Mouse (Mus musculus) liver, embryonic 12.5 days (tissue): Measurements from ENCODE around the gene Med12. TPM values are rescaled to one million over a fixed set of nuclear protein-coding genes. Genes with fewer than 3 reads are reported as not detected.

Experiments used
- ATAC-seq: fragments of 200-750 bp; cut with Nextera tagmentation; 2 replicates; pipeline ENCODE4 v1.8.0; 2017; ENCODE audit warnings: moderate number of reproducible peaks, mild to moderate bottlenecking, moderate library complexity
- H3K27ac ChIP-seq: fragments of 300-500 bp; sonication (generic); 2 replicates; pipeline ENCODE4 v1.5.1; 2016; ENCODE audit warnings: mild to moderate bottlenecking
- H3K27me3 ChIP-seq: fragments of 300-500 bp; sonication (generic); replicated peaks from 2 replicates; pipeline ENCODE4 v1.6.1; 2016; ENCODE audit warnings: mild to moderate bottlenecking, moderate library complexity
- H3K36me3 ChIP-seq: fragments of 300-500 bp; sonication (generic); 2 replicates; pipeline ENCODE4 v1.6.1; 2016; ENCODE audit warnings: mild to moderate bottlenecking, moderate library complexity
- H3K4me1 ChIP-seq: fragments of 300-500 bp; sonication (generic); 2 replicates; pipeline ENCODE4 v1.6.1; 2016
- H3K4me2 ChIP-seq: fragments of 300-500 bp; sonication (generic); 2 replicates; pipeline ENCODE4 v1.6.1; 2016; ENCODE audit warnings: mild to moderate bottlenecking, moderate library complexity
- H3K4me3 ChIP-seq: fragments of 300-500 bp; sonication (generic); 2 replicates; pipeline ENCODE4 v1.5.1; 2016; ENCODE audit warnings: mild to moderate bottlenecking, moderate library complexity
- H3K9ac ChIP-seq: fragments of 300-500 bp; sonication (generic); 2 replicates; pipeline ENCODE4 v1.6.1; 2016; ENCODE audit warnings: mild to moderate bottlenecking, moderate library complexity
- H3K9me3 ChIP-seq: fragments of 300-500 bp; sonication (generic); replicated peaks from 2 replicates; pipeline ENCODE4 v1.6.1; 2016; ENCODE audit warnings: mild to moderate bottlenecking, moderate library complexity
- WGBS: fragments of 180-500 bp; shearing (Covaris S2); methylation state at CpG from one replicate; pipeline ENCODE4 v1.1.7; 2016; ENCODE audit not compliant: insufficient replicate concordance; 5-methylcytosine and 5-hydroxymethylcytosine counted together
- polyA plus RNA-seq: library from polyadenylated mRNA; unstranded; fragments of >200 nt; fragmentation: Nextera tagmentation; extraction: Ambion mirVana; gene quantifications from 2 replicates; pipeline ENCODE4 v1.2.1, GENCODE M21; 2016

Med12 gene
- polyA plus RNA-seq, 1 experiment from 2014 or later = 28.5 TPM

GRCm38 (mm10) chrX:101301654-101302053 is 27.8 kb downstream of the Med12 start:
- H3K27me3 ChIP-seq = peaks cover 80% of the 10 kb centered on the region
- ATAC-seq = no peak

GRCm38 (mm10) chrX:101304646-101305045 is 30.8 kb downstream of the Med12 start:
- no peak overlapping the region for H3K4me2 ChIP-seq
- H3K27me3 ChIP-seq = peaks cover 87% of the 10 kb centered on the region
- no peak for ATAC-seq
- no peak overlapping the region for H3K9ac ChIP-seq
- no peak overlapping the region for H3K27ac ChIP-seq
- H3K4me1 ChIP-seq = no peaks in the 10 kb centered on the region
- H3K9me3 ChIP-seq = no peaks in the 10 kb centered on the region
- WGBS = 44% methylated on average over 2 of the region's 2 CpGs
- no peaks in the 10 kb centered on the region for H3K36me3 ChIP-seq
- H3K4me3 ChIP-seq = no peak overlapping the region

More at GRCm38 (mm10) chrX:101301654-101302053, 27.8 kb downstream of the Med12 start:
- Histone ChIP-seq H3K4me3 (no peak overlapping the region), H3K9ac (no peak overlapping the region), H3K4me2 (no peak overlapping the region), H3K27ac (no peak overlapping the region), H3K36me3 (peaks cover 13% of the 10 kb centered on the region), H3K9me3 (no peaks in the 10 kb centered on the region), H3K4me1 (peaks cover 9% of the 10 kb centered on the region; the same call in 1 of the 2 replicates)
- 65% methylated on average over 9 of the region's 9 CpGs for WGBS

GRCm38 (mm10) chrX:101309299-101309698 is 35.5 kb downstream of the Med12 start:
- H3K4me1 ChIP-seq = no peaks in the 10 kb centered on the region
- peaks cover 72% of the 10 kb centered on the region for H3K27me3 ChIP-seq
- no peak overlapping the region for H3K27ac ChIP-seq
- no peak overlapping the region for H3K4me3 ChIP-seq
- H3K9me3 ChIP-seq = no peaks in the 10 kb centered on the region
- no peak for ATAC-seq
- WGBS = 78% methylated on average over 5 of the region's 5 CpGs
- no peak overlapping the region for H3K4me2 ChIP-seq
- H3K9ac ChIP-seq = no peak overlapping the region
- H3K36me3 ChIP-seq = no peaks in the 10 kb centered on the region

- no peaks in the 10 kb centered on the region for H3K36me3 ChIP-seq
- no peak overlapping the region for H3K9ac ChIP-seq
- peaks cover 5% of the 10 kb centered on the region; the same call in 1 of the 2 replicates for H3K4me1 ChIP-seq
- H3K9me3 ChIP-seq = no peaks in the 10 kb centered on the region
- H3K4me3 ChIP-seq = no peak overlapping the region
- no peak overlapping the region for H3K27ac ChIP-seq
- no peak for ATAC-seq
- 29% methylated on average over 6 of the region's 6 CpGs for WGBS
- no peak overlapping the region for H3K4me2 ChIP-seq
- peaks cover 60% of the 10 kb centered on the region for H3K27me3 ChIP-seq
These were observed 40.0 kb downstream of the Med12 start for GRCm38 (mm10) chrX:101313625-101314359.

- Histone ChIP-seq H3K9me3 (no peaks in the 10 kb centered on the region), H3K36me3 (no peaks in the 10 kb centered on the region), H3K9ac (no peak overlapping the region), H3K27ac (no peak overlapping the region), H3K4me3 (no peak overlapping the region), H3K27me3 (peaks cover 29% of the 10 kb centered on the region), H3K4me2 (no peak overlapping the region), H3K4me1 (peaks cover 5% of the 10 kb centered on the region; the same call in 1 of the 2 replicates)
- no peak for ATAC-seq
- 79% methylated on average over 12 of the region's 12 CpGs for WGBS
These were observed 45.9 kb downstream of the Med12 start for GRCm38 (mm10) chrX:101319775-101320174.

- ATAC-seq = no peak
- WGBS = 46% methylated on average over 8 of the region's 8 CpGs
These were observed 52.4 kb downstream of the Med12 start for GRCm38 (mm10) chrX:101325989-101326899.

GRCm38 (mm10) chrX:101329372-101330028 is 55.7 kb downstream of the Med12 start:
- peaks cover 12% of the 10 kb centered on the region for H3K4me1 ChIP-seq
- H3K4me3 ChIP-seq = no peak overlapping the region
- H3K9ac ChIP-seq = no peak overlapping the region
- 0 out of 2 replicates have a peak, but pooled peaks cover 5% of the 10 kb centered on the region for H3K27me3 ChIP-seq
- 22% methylated on average over 10 of the region's 10 CpGs for WGBS
- no peaks in the 10 kb centered on the region for H3K9me3 ChIP-seq
- H3K36me3 ChIP-seq = no peaks in the 10 kb centered on the region
- no peak overlapping the region for H3K4me2 ChIP-seq
- H3K27ac ChIP-seq = no peak overlapping the region
- no peak for ATAC-seq

More at GRCm38 (mm10) chrX:101325989-101326899, 52.4 kb downstream of the Med12 start:
- Histone ChIP-seq H3K4me2 (no peak overlapping the region), H3K9me3 (no peaks in the 10 kb centered on the region), H3K27me3 (no peaks in the 10 kb centered on the region), H3K36me3 (no peaks in the 10 kb centered on the region), H3K9ac (no peak overlapping the region), H3K4me3 (no peak overlapping the region), H3K4me1 (peaks cover 3% of the 10 kb centered on the region; the same call in 1 of the 2 replicates), H3K27ac (no peak overlapping the region)

GRCm38 (mm10) chrX:101332031-101332374 is 58.2 kb downstream of the Med12 start:
- Histone ChIP-seq H3K4me1 (peaks cover 12% of the 10 kb centered on the region), H3K4me3 (peak overlapping the region; percentile 55), H3K27ac (peak overlapping the region; percentile 87), H3K36me3 (no peaks in the 10 kb centered on the region), H3K9ac (peak overlapping the region; percentile 70), H3K27me3 (0 out of 2 replicates have a peak, but pooled peaks cover 5% of the 10 kb centered on the region), H3K4me2 (peak overlapping the region; percentile 71), H3K9me3 (no peaks in the 10 kb centered on the region)
- 17% methylated on average over 9 of the region's 9 CpGs for WGBS
- peak; percentile 8 for ATAC-seq

GRCm38 (mm10) chrX:101332375-101333211 is 58.8 kb downstream of the Med12 start:
- Histone ChIP-seq H3K27ac (peak overlapping the region; percentile 87), H3K9me3 (no peaks in the 10 kb centered on the region), H3K4me1 (peaks cover 12% of the 10 kb centered on the region), H3K36me3 (no peaks in the 10 kb centered on the region), H3K27me3 (0 out of 2 replicates have a peak, but pooled peaks cover 5% of the 10 kb centered on the region), H3K9ac (peak overlapping the region; percentile 70), H3K4me3 (peak overlapping the region; percentile 55), H3K4me2 (peak overlapping the region; percentile 77)
- WGBS = 12% methylated on average over 41 of the region's 49 CpGs
- peak; percentile 98 for ATAC-seq

GRCm38 (mm10) chrX:101334606-101335005 is 60.8 kb downstream of the Med12 start:
- Histone ChIP-seq H3K4me3 (no peak overlapping the region), H3K9me3 (no peaks in the 10 kb centered on the region), H3K4me2 (no peak overlapping the region), H3K36me3 (no peaks in the 10 kb centered on the region), H3K4me1 (peaks cover 8% of the 10 kb centered on the region), H3K9ac (no peak overlapping the region), H3K27ac (no peak overlapping the region), H3K27me3 (peaks cover 5% of the 10 kb centered on the region; the same call in 1 of the 2 replicates)
- no peak for ATAC-seq
- 74% methylated on average over 5 of the region's 5 CpGs for WGBS

GRCm38 (mm10) chrX:101338666-101339065 is 64.8 kb downstream of the Med12 start:
- Histone ChIP-seq H3K9ac (no peak overlapping the region), H3K4me1 (peaks cover 2% of the 10 kb centered on the region), H3K4me2 (no peak overlapping the region), H3K36me3 (no peaks in the 10 kb centered on the region), H3K9me3 (no peaks in the 10 kb centered on the region), H3K27me3 (no peaks in the 10 kb centered on the region; the same call in none of the 2 replicates), H3K27ac (no peak overlapping the region), H3K4me3 (no peak overlapping the region)
- no peak for ATAC-seq
- 38% methylated on average over 4 of the region's 4 CpGs for WGBS
